Mouse (Mus musculus) thymus, postnatal 10 days (tissue): ENCODE measurements around the gene Mdh1b.

Experiments used
- DNase-seq, 2 experiments: peaks; one replicate each; pipeline ENCODE4 v3.0.0; 2021; ENCODE audit warnings: low spot score in 2 of 2

The Mdh1b gene

GRCm38 (mm10) chr1:63730240-63730771 is at the start of gene Mdh1b, which contains the start of gene Fastkd2:
Gene Mdh1b (minus strand): TSS chr1:63730318.
Gene Fastkd2 (plus strand): TSS chr1:63730614.
- DNase-seq: peak; percentile 80 to 84

- DNase-seq: no peak
Observed at GRCm38 (mm10) chr1:63776902-63777630, 46.9 kb upstream of the Mdh1b start.

- no peak for DNase-seq
Observed at GRCm38 (mm10) chr1:63776396-63776795, 46.3 kb upstream of the Mdh1b start.

- DNase-seq: no peak
Observed at GRCm38 (mm10) chr1:63770309-63770708, 40.2 kb upstream of the Mdh1b start.

- no peak for DNase-seq
Observed at GRCm38 (mm10) chr1:63769167-63769566, 39.0 kb upstream of the Mdh1b start, which contains the start of gene 4933402D24Rik. Gene 4933402D24Rik (minus strand): TSS chr1:63769267.

GRCm38 (mm10) chr1:63768112-63768511 is 38.0 kb upstream of the Mdh1b start:
- no peak for DNase-seq

GRCm38 (mm10) chr1:63764395-63764794 is 34.3 kb upstream of the Mdh1b start:
- DNase-seq: no peak

- DNase-seq: no peak
Observed at GRCm38 (mm10) chr1:63763881-63764386, 33.8 kb upstream of the Mdh1b start.

- DNase-seq: peak in 1 of 2 experiments; percentile 15
Observed at GRCm38 (mm10) chr1:63763212-63763694, 33.1 kb upstream of the Mdh1b start.

GRCm38 (mm10) chr1:63756005-63756404 is 25.9 kb upstream of the Mdh1b start:
- no peak for DNase-seq

- peak in 1 of 2 experiments; percentile 5 for DNase-seq
Observed at GRCm38 (mm10) chr1:63729796-63730195, 322 bp downstream of the Mdh1b start.

GRCm38 (mm10) chr1:63720161-63720560 is 10.0 kb downstream of the Mdh1b start:
- DNase-seq: no peak

GRCm38 (mm10) chr1:63708876-63709275 is 21.2 kb downstream of the Mdh1b start:
- DNase-seq: no peak

GRCm38 (mm10) chr1:63705733-63706132 is 24.4 kb downstream of the Mdh1b start:
- no peak for DNase-seq

- no peak for DNase-seq
Observed at GRCm38 (mm10) chr1:63696861-63697260, 33.3 kb downstream of the Mdh1b start.

GRCm38 (mm10) chr1:63686827-63687226 is 43.3 kb downstream of the Mdh1b start, which contains the start of gene Dytn:
Gene Dytn (minus strand): TSS chr1:63686927.
- DNase-seq: no peak

- no peak for DNase-seq
Observed at GRCm38 (mm10) chr1:63675975-63676374, 54.1 kb downstream of the Mdh1b start.

- no peak for DNase-seq
Observed at GRCm38 (mm10) chr1:63668852-63669160, 61.3 kb downstream of the Mdh1b start.

GRCm38 (mm10) chr1:63667949-63668851 is 61.9 kb downstream of the Mdh1b start:
- DNase-seq: no peak

- no peak for DNase-seq
Observed at GRCm38 (mm10) chr1:63667201-63667948, 62.7 kb downstream of the Mdh1b start.

GRCm38 (mm10) chr1:63666089-63666488 is 64.0 kb downstream of the Mdh1b start:
- no peak for DNase-seq
